Mouse (Mus musculus) neural tube, embryonic 13.5 days (tissue): ENCODE results near the gene Gas2. TPM values are rescaled to one million over a fixed set of nuclear protein-coding genes. Genes with fewer than 3 reads are reported as not detected.

ENCODE experiments used
- ATAC-seq: fragments of 200-750 bp; cut with Nextera tagmentation; 2 replicates; pipeline ENCODE4 v1.8.0; 2017; ENCODE audit warnings: low read depth, mild to moderate bottlenecking, moderate TSS enrichment, moderate library complexity
- H3K27ac ChIP-seq: fragments of 300-500 bp; sonication (generic); replicated peaks from 2 replicates; pipeline ENCODE4 v1.5.1; 2015; ENCODE audit warnings: moderate library complexity, mild to moderate bottlenecking, inconsistent platforms
- H3K27me3 ChIP-seq: fragments of 300-500 bp; sonication (generic); 2 replicates; pipeline ENCODE4 v1.6.1; 2015; ENCODE audit warnings: mild to moderate bottlenecking, inconsistent platforms
- H3K36me3 ChIP-seq: fragments of 300-500 bp; sonication (generic); 2 replicates; pipeline ENCODE4 v1.6.1; 2015; ENCODE audit warnings: mild to moderate bottlenecking, inconsistent platforms
- H3K4me1 ChIP-seq: fragments of 300-500 bp; sonication (generic); replicated peaks from 2 replicates; pipeline ENCODE4 v1.6.1; 2015; ENCODE audit warnings: inconsistent platforms
- H3K4me2 ChIP-seq: fragments of 300-500 bp; sonication (generic); 2 replicates; pipeline ENCODE4 v1.6.1; 2015; ENCODE audit warnings: inconsistent platforms, mild to moderate bottlenecking, moderate library complexity
- H3K4me3 ChIP-seq: fragments of 300-500 bp; sonication (generic); 2 replicates; pipeline ENCODE4 v1.5.1; 2015; ENCODE audit warnings: mild to moderate bottlenecking, inconsistent platforms
- H3K9ac ChIP-seq: fragments of 300-500 bp; sonication (generic); 2 replicates; pipeline ENCODE4 v1.6.1; 2015; ENCODE audit warnings: moderate library complexity, mild to moderate bottlenecking, inconsistent platforms
- H3K9me3 ChIP-seq: fragments of 300-500 bp; sonication (generic); 2 replicates; pipeline ENCODE4 v1.6.1; 2016; ENCODE audit warnings: inconsistent platforms
- WGBS: fragments of 180-500 bp; shearing (Covaris S2); methylation state at CpG from one replicate; pipeline ENCODE4 v1.1.7; 2015; 5-methylcytosine and 5-hydroxymethylcytosine counted together
- polyA plus RNA-seq: library from polyadenylated mRNA; unstranded; fragments of >200 nt; fragmentation: Nextera tagmentation; extraction: Ambion mirVana; gene quantifications from 2 replicates; pipeline ENCODE4 v1.2.1, GENCODE M21; 2015

The Gas2 gene
- 19.8 and 28.1 TPM in 2 replicates for polyA plus RNA-seq

- Histone ChIP-seq H3K9me3 (no peaks in the 10 kb centered on the region), H3K9ac (peak within 1 kb of the TSS; percentile 87), H3K36me3 (0 out of 2 replicates have a peak, but pooled peaks cover 6% of the 10 kb centered on the region), H3K27ac (peak within 1 kb of the TSS; percentile 99), H3K4me1 (peaks cover 35% of the 10 kb centered on the region), H3K27me3 (no peaks in the 10 kb centered on the region), H3K4me3 (peak within 1 kb of the TSS; percentile 73), H3K4me2 (peak within 1 kb of the TSS; percentile 78)
- WGBS: 5% methylated on average over 104 of the region's 105 CpGs
- peak; percentile 92 for ATAC-seq
These were observed at the start of gene Gas2 for GRCm38 (mm10) chr7:51861250-51862096. Gas2 (plus strand) TSS chr7:51862015.

GRCm38 (mm10) chr7:51815473-51816282, 46.1 kb upstream of the Gas2 start:
- Histone ChIP-seq H3K9me3 (no peaks in the 10 kb centered on the region), H3K9ac (no peak overlapping the region), H3K36me3 (no peaks in the 10 kb centered on the region), H3K4me1 (no peaks in the 10 kb centered on the region), H3K27me3 (no peaks in the 10 kb centered on the region), H3K4me3 (no peak overlapping the region), H3K27ac (no peak overlapping the region), H3K4me2 (no peak overlapping the region)
- peak; percentile 89 for ATAC-seq
- WGBS: 56% methylated on average over 4 of the region's 4 CpGs

GRCm38 (mm10) chr7:51816283-51816839, 45.5 kb upstream of the Gas2 start:
- Histone ChIP-seq H3K36me3 (no peaks in the 10 kb centered on the region), H3K4me2 (no peak overlapping the region), H3K9me3 (no peaks in the 10 kb centered on the region), H3K9ac (no peak overlapping the region), H3K27me3 (no peaks in the 10 kb centered on the region), H3K4me1 (no peaks in the 10 kb centered on the region; the same call in 1 of the 2 replicates), H3K4me3 (no peak overlapping the region), H3K27ac (no peak overlapping the region)
- peak; percentile 63 for ATAC-seq
- 71% methylated on average over 3 of the region's 3 CpGs for WGBS

- Histone ChIP-seq H3K9me3 (no peaks in the 10 kb centered on the region), H3K4me2 (no peak overlapping the region), H3K27me3 (no peaks in the 10 kb centered on the region), H3K27ac (no peak overlapping the region), H3K4me1 (no peaks in the 10 kb centered on the region; the same call in 1 of the 2 replicates), H3K9ac (no peak overlapping the region), H3K4me3 (no peak overlapping the region), H3K36me3 (no peaks in the 10 kb centered on the region)
- no peak for ATAC-seq
- 65% methylated on average over 3 of the region's 3 CpGs for whole genome bisulfite sequencing
These were observed 43.4 kb upstream of the Gas2 start for GRCm38 (mm10) chr7:51818251-51818974.

GRCm38 (mm10) chr7:51819891-51820290, 41.9 kb upstream of the Gas2 start:
- Histone ChIP-seq H3K4me3 (no peak overlapping the region), H3K27me3 (no peaks in the 10 kb centered on the region), H3K9me3 (no peaks in the 10 kb centered on the region), H3K27ac (no peak overlapping the region), H3K4me1 (peaks cover 8% of the 10 kb centered on the region; the same call in 1 of the 2 replicates), H3K36me3 (no peaks in the 10 kb centered on the region), H3K4me2 (no peak overlapping the region), H3K9ac (no peak overlapping the region)
- no peak for ATAC-seq
- WGBS: 83% methylated on average over 1 of the region's 1 CpGs

- no peak for ATAC-seq
- Histone ChIP-seq H3K4me3 (no peak overlapping the region), H3K4me1 (peaks cover 8% of the 10 kb centered on the region; the same call in 1 of the 2 replicates), H3K36me3 (no peaks in the 10 kb centered on the region), H3K9me3 (no peaks in the 10 kb centered on the region), H3K27me3 (no peaks in the 10 kb centered on the region), H3K4me2 (no peak overlapping the region), H3K27ac (no peak overlapping the region), H3K9ac (no peak overlapping the region)
- 79% methylated on average over 2 of the region's 2 CpGs for WGBS
These were observed 40.3 kb upstream of the Gas2 start for GRCm38 (mm10) chr7:51821467-51821866.

- Histone ChIP-seq H3K27ac (peak overlapping the region; percentile 61), H3K9ac (no peak overlapping the region), H3K4me1 (peaks cover 8% of the 10 kb centered on the region; the same call in 1 of the 2 replicates), H3K9me3 (no peaks in the 10 kb centered on the region), H3K27me3 (no peaks in the 10 kb centered on the region), H3K36me3 (no peaks in the 10 kb centered on the region), H3K4me3 (no peak overlapping the region), H3K4me2 (no peak overlapping the region)
- WGBS: 50% methylated on average over 7 of the region's 7 CpGs
- no peak for ATAC-seq
These were observed 38.1 kb upstream of the Gas2 start for GRCm38 (mm10) chr7:51823562-51824338.

- 19% methylated on average over 7 of the region's 7 CpGs for WGBS
- Histone ChIP-seq H3K9me3 (no peaks in the 10 kb centered on the region), H3K27ac (peak overlapping the region; percentile 55), H3K9ac (no peak overlapping the region), H3K4me3 (no peak overlapping the region), H3K36me3 (no peaks in the 10 kb centered on the region), H3K27me3 (no peaks in the 10 kb centered on the region), H3K4me1 (peaks cover 22% of the 10 kb centered on the region), H3K4me2 (peak overlapping the region; percentile 11; the same call in 1 of the 2 replicates)
- ATAC-seq: peak; percentile 84
These were observed 29.9 kb upstream of the Gas2 start for GRCm38 (mm10) chr7:51831917-51832316.

- H3K27ac ChIP-seq: peak overlapping the region; percentile 43; the same call in 1 of the 2 replicates
- WGBS: 64% methylated on average over 7 of the region's 7 CpGs
- no peaks in the 10 kb centered on the region for H3K27me3 ChIP-seq
- ATAC-seq: peak; percentile 63; the same call in 1 of the 2 replicates
- peaks cover 3% of the 10 kb centered on the region; the same call in 1 of the 2 replicates for H3K9me3 ChIP-seq
- no peak overlapping the region for H3K9ac ChIP-seq
- H3K36me3 ChIP-seq: no peaks in the 10 kb centered on the region
- H3K4me2 ChIP-seq: no peak overlapping the region
- H3K4me1 ChIP-seq: peaks cover 13% of the 10 kb centered on the region
- H3K4me3 ChIP-seq: no peak overlapping the region
These were observed 21.3 kb upstream of the Gas2 start for GRCm38 (mm10) chr7:51840515-51840914.

- Histone ChIP-seq H3K27ac (no peak overlapping the region), H3K4me1 (peaks cover 4% of the 10 kb centered on the region; the same call in 1 of the 2 replicates)
These were observed 10.9 kb upstream of the Gas2 start for GRCm38 (mm10) chr7:51850877-51851276.

More at GRCm38 (mm10) chr7:51850877-51851276, 10.9 kb upstream of the Gas2 start:
- 74% methylated on average over 6 of the region's 6 CpGs for WGBS
- no peak overlapping the region for H3K9ac ChIP-seq
- no peak overlapping the region for H3K4me2 ChIP-seq
- no peak for ATAC-seq
- H3K9me3 ChIP-seq: no peaks in the 10 kb centered on the region
- no peak overlapping the region for H3K4me3 ChIP-seq
- H3K27me3 ChIP-seq: no peaks in the 10 kb centered on the region
- H3K36me3 ChIP-seq: no peaks in the 10 kb centered on the region
